Mouse (Mus musculus): ENCODE measurements at regions not wholly inside any gene's neighbourhood (a gene's known extent, or its start where the extent isn't known, plus 50 kb on each side); places are given as distances from the start of the nearest gene placed in this dataset.

DNA sequence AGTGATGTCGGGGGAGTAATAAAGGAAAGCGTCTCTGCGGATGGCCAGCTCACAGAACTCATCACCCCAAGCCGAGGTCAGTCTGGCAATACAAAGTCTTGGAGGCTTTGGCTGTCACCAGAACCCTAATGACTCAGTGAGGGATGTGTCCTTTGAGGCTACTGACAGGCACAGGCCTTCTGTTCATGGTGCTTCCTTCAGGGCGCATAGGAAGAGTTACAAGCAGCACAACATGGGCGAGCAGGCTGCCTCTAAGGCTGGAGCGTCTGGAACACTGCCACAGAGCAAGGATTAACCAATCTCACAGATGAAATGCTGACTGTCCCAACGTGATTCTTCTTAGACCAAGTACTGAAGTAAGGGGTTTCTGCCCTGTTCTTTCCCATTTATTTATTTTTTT is 55.4 kb upstream of the Kdm7a start:
- Histone ChIP-seq H3K36me3 (ENCODE audit: control insufficient read depth, insufficient read depth) (no peaks in the 10 kb centered on the region), H3K4me2 (ENCODE audit: low read depth) (no peak overlapping the region), H3K79me2 (ENCODE audit: control insufficient read depth, insufficient read depth) (no peaks in the 10 kb centered on the region), H3K27me3 (ENCODE audit: control insufficient read depth, insufficient read depth, insufficient read length) (peaks cover 7% of the 10 kb centered on the region), H3ac (ENCODE audit: control insufficient read depth, insufficient read length) (no peak overlapping the region), H3K4me3 (no peak overlapping the region)
- TF ChIP-seq E2F4 (IDR thresholded peaks at IDR 0.05; ENCODE audit: insufficient read depth) (no peak), POLR2A (IDR thresholded peaks at IDR 0.05; ENCODE audit: insufficient read length, low read depth) (no peak), REST (IDR thresholded peaks at IDR 0.05; ENCODE audit: insufficient read depth, insufficient read length) (no peak), MYOG (IDR thresholded peaks at IDR 0.05; ENCODE audit: control insufficient read depth in 1 of 3, insufficient read depth in 1 of 3, insufficient read length in 2 of 3, low read depth in 2 of 3) (no peak), CEBPB (IDR thresholded peaks at IDR 0.05; ENCODE audit: insufficient read depth, poor library complexity, severe bottlenecking) (no peak), SRF (IDR thresholded peaks at IDR 0.05; ENCODE audit: control insufficient read depth, insufficient read length, low read depth) (no peak), MYOD1 (IDR thresholded peaks at IDR 0.05; ENCODE audit: control insufficient read depth in 1 of 3, insufficient read length in 2 of 3, low read depth in 2 of 3) (no peak), POLR2AphosphoS2 (IDR thresholded peaks at IDR 0.05; ENCODE audit: insufficient read length, low read depth) (no peak), MAX (IDR thresholded peaks at IDR 0.05; ENCODE audit: low read depth) (no peak), TCF3 (IDR thresholded peaks at IDR 0.05; ENCODE audit: insufficient read length, low read depth) (no peak), TCF12 (IDR thresholded peaks at IDR 0.05; ENCODE audit: insufficient read depth, poor library complexity, severe bottlenecking) (no peak), USF1 (IDR thresholded peaks at IDR 0.05; ENCODE audit: low read depth) (no peak)

DNA sequence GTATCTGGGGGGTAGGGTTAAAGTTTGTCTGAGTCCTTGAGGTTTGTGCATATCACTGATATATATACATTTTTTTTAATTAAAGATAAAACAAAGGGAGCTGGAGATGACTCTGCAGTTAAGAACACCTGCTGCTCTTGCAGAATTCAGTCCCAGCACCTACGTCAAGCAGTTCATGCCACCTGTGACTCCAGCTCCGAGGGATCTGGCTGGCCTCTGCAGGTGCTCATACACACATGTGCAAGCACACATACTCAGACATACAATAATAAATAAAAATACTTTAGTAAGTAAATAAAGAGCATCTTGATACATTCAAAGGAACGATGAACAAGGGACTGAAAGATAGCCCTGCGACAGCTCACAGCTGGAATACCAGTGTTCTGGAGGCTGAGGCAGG is 53.9 kb upstream of the Kdm7a start:
- Histone ChIP-seq H3K36me3 (ENCODE audit: control insufficient read depth, insufficient read depth) (no peaks in the 10 kb centered on the region), H3K27me3 (ENCODE audit: control insufficient read depth, insufficient read depth, insufficient read length) (peaks cover 19% of the 10 kb centered on the region), H3K79me2 (ENCODE audit: control insufficient read depth, insufficient read depth) (no peaks in the 10 kb centered on the region), H3K4me3 (no peak overlapping the region), H3ac (ENCODE audit: control insufficient read depth, insufficient read length) (no peak overlapping the region), H3K4me2 (ENCODE audit: low read depth) (no peak overlapping the region)
- no peak for TF ChIP-seq SRF (IDR thresholded peaks at IDR 0.05; ENCODE audit: control insufficient read depth, insufficient read length, low read depth)
- no peak for TF ChIP-seq POLR2A (IDR thresholded peaks at IDR 0.05; ENCODE audit: insufficient read length, low read depth)
- TF ChIP-seq REST (IDR thresholded peaks at IDR 0.05; ENCODE audit: insufficient read depth, insufficient read length) = no peak

DNA sequence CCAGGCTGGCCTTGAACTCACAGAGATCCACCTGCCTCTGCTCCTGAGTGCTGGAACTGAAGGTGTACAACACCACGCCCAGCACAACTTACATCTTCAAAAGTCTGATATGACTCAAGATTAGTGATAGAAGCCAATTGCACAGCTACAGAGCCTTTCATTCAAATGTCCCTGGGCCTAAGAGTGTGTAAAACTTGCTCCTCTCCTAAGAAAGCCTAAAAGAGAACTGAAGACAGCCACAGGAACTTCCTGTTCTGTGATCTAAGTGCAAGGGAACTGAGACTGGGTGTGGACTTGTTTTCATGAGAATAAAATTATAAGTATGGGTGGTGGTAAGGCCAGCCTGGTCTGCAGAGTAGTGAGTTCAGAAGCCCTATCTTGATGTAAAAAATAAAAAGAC is 52.5 kb upstream of the Kdm7a start:
- Histone ChIP-seq H3K4me2 (ENCODE audit: low read depth) (no peak overlapping the region), H3K27me3 (ENCODE audit: control insufficient read depth, insufficient read depth, insufficient read length) (peaks cover 19% of the 10 kb centered on the region), H3K4me3 (no peak overlapping the region), H3K79me2 (ENCODE audit: control insufficient read depth, insufficient read depth) (no peaks in the 10 kb centered on the region), H3ac (ENCODE audit: control insufficient read depth, insufficient read length) (no peak overlapping the region), H3K36me3 (ENCODE audit: control insufficient read depth, insufficient read depth) (no peaks in the 10 kb centered on the region)
- TF ChIP-seq TCF3 (IDR thresholded peaks at IDR 0.05; ENCODE audit: insufficient read length, low read depth) = no peak
- TF ChIP-seq TCF12 (IDR thresholded peaks at IDR 0.05; ENCODE audit: insufficient read depth, poor library complexity, severe bottlenecking) = no peak
- no peak for TF ChIP-seq CEBPB (IDR thresholded peaks at IDR 0.05; ENCODE audit: insufficient read depth, poor library complexity, severe bottlenecking)
- no peak for TF ChIP-seq MYOG (IDR thresholded peaks at IDR 0.05; ENCODE audit: control insufficient read depth in 1 of 3, insufficient read depth in 1 of 3, insufficient read length in 2 of 3, low read depth in 2 of 3)
- no peak for TF ChIP-seq SRF (IDR thresholded peaks at IDR 0.05; ENCODE audit: control insufficient read depth, insufficient read length, low read depth)
- no peak for TF ChIP-seq MAX (IDR thresholded peaks at IDR 0.05; ENCODE audit: low read depth)
- no peak for TF ChIP-seq E2F4 (IDR thresholded peaks at IDR 0.05; ENCODE audit: insufficient read depth)
- no peak for TF ChIP-seq POLR2AphosphoS2 (IDR thresholded peaks at IDR 0.05; ENCODE audit: insufficient read length, low read depth)
- TF ChIP-seq REST (IDR thresholded peaks at IDR 0.05; ENCODE audit: insufficient read depth, insufficient read length) = no peak
- no peak for TF ChIP-seq USF1 (IDR thresholded peaks at IDR 0.05; ENCODE audit: low read depth)
- no peak for TF ChIP-seq MYOD1 (IDR thresholded peaks at IDR 0.05; ENCODE audit: control insufficient read depth in 1 of 3, insufficient read length in 2 of 3, low read depth in 2 of 3)
- no peak for TF ChIP-seq POLR2A (IDR thresholded peaks at IDR 0.05; ENCODE audit: insufficient read length, low read depth)

DNA sequence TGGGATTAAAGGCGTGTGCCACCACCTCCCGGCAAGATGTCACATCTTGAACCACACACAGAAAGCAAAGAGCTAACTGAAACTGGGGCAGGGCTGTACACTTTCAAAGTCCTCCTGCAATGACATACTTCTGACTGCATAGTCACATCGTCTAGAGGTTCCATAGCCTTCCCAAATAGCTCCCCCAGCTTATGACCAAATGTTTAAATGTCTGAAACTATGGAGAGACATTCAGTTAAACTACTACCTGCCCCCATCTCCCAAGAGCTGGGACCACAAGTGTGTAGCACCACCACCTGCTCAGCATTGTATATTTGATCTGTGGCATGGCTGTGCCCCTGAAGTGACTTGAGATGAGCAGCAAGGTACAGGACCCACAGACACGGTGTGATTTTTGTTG is 52.1 kb upstream of the Kdm7a start:
- H3K4me2 ChIP-seq (ENCODE audit: low read depth) = no peak overlapping the region
- H3K4me3 ChIP-seq = no peak overlapping the region
- H3K27me3 ChIP-seq (ENCODE audit: control insufficient read depth, insufficient read depth, insufficient read length) = peaks cover 19% of the 10 kb centered on the region
- H3ac ChIP-seq (ENCODE audit: control insufficient read depth, insufficient read length) = no peak overlapping the region
- TF ChIP-seq MAX (IDR thresholded peaks at IDR 0.05; ENCODE audit: low read depth) (no peak), POLR2AphosphoS2 (IDR thresholded peaks at IDR 0.05; ENCODE audit: insufficient read length, low read depth) (no peak), MYOD1 (IDR thresholded peaks at IDR 0.05; ENCODE audit: control insufficient read depth in 1 of 3, insufficient read length in 2 of 3, low read depth in 2 of 3) (no peak), CEBPB (IDR thresholded peaks at IDR 0.05; ENCODE audit: insufficient read depth, poor library complexity, severe bottlenecking) (no peak), POLR2A (IDR thresholded peaks at IDR 0.05; ENCODE audit: insufficient read length, low read depth) (no peak), REST (IDR thresholded peaks at IDR 0.05; ENCODE audit: insufficient read depth, insufficient read length) (no peak), E2F4 (IDR thresholded peaks at IDR 0.05; ENCODE audit: insufficient read depth) (no peak), TCF3 (IDR thresholded peaks at IDR 0.05; ENCODE audit: insufficient read length, low read depth) (no peak), USF1 (IDR thresholded peaks at IDR 0.05; ENCODE audit: low read depth) (no peak), TCF12 (IDR thresholded peaks at IDR 0.05; ENCODE audit: insufficient read depth, poor library complexity, severe bottlenecking) (no peak), MYOG (IDR thresholded peaks at IDR 0.05; ENCODE audit: control insufficient read depth in 1 of 3, insufficient read depth in 1 of 3, insufficient read length in 2 of 3, low read depth in 2 of 3) (no peak), SRF (IDR thresholded peaks at IDR 0.05; ENCODE audit: control insufficient read depth, insufficient read length, low read depth) (no peak)
- H3K79me2 ChIP-seq (ENCODE audit: control insufficient read depth, insufficient read depth) = no peaks in the 10 kb centered on the region
- no peaks in the 10 kb centered on the region for H3K36me3 ChIP-seq (ENCODE audit: control insufficient read depth, insufficient read depth)
